8 mouse cellular contexts compared by ENCODE assay signal in the genomic region with DNA sequence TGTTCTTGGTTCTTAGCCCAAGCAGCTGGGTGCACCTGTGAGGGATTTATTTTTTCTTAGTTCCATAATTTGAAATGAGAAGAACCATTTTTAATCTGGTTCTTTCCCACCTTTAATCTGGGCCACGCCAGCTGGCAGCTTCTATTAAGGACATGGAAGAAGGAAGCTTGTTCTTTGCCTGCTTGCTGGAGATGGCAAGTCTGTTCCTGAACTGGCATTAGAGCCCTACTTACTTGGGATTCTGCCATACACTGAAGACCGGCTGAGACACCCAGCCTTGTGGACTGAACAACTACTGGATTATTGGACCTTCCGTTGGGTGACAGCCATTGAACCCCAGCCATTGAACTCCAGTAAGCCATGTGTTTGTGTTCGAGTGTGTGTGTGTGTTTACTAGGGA. TPM values are rescaled to one million over a fixed set of nuclear protein-coding genes. Genes with fewer than 3 reads are reported as not detected.
DNase-seq lines count a peak whose midpoint lies in the region; ATAC-seq and TF ChIP-seq lines count a peak whose summit lies in the region.

No protein-coding gene starts in this region.

- H3K27ac ChIP-seq in intestine, embryonic 14.5 days (ENCODE audit: low read depth): no peak overlapping the region
- H3K27ac ChIP-seq in intestine, postnatal 0 days (ENCODE audit: low read depth, low read length): no peak overlapping the region
- no peak overlapping the region; the same call in 1 of the 2 replicates for H3K27ac ChIP-seq in embryonic facial prominence, embryonic 10.5 days (replicated peaks)
- H3K27ac ChIP-seq in forebrain, embryonic 15.5 days (replicated peaks): no peak overlapping the region
- no peak overlapping the region for H3K27ac ChIP-seq in midbrain, embryonic 12.5 days (replicated peaks)

- no peak for ATAC-seq in intestine, embryonic 14.5 days (replicated peaks; ENCODE audit: low FRiP score, low TSS enrichment, low read depth)
- ATAC-seq in intestine, postnatal 0 days: no peak
- no peak for ATAC-seq in forebrain, embryonic 15.5 days (replicated peaks)
- no peak for ATAC-seq in midbrain, embryonic 12.5 days (ENCODE audit: low FRiP score, low read depth)

- peak overlapping the region; percentile 59 for H3K4me2 ChIP-seq in intestine, embryonic 14.5 days (ENCODE audit: low read length)
- no peak overlapping the region; the same call in 1 of the 2 replicates for H3K4me2 ChIP-seq in intestine, postnatal 0 days (replicated peaks; ENCODE audit: low read depth)
- H3K4me2 ChIP-seq in forebrain, embryonic 15.5 days (replicated peaks): peak overlapping the region; percentile 89; the same call in 1 of the 2 replicates
- peak overlapping the region; percentile 79 for H3K4me2 ChIP-seq in midbrain, embryonic 12.5 days (replicated peaks)

- no peak for DNase-seq in intestine, embryonic 14.5 days (ENCODE audit: low spot score)
- DNase-seq in embryonic facial prominence, embryonic 10.5 days (ENCODE audit: low spot score): no peak
- DNase-seq in left cerebral cortex, adult 8-10 months (ENCODE audit: low spot score in 2 of 2): no peak
- DNase-seq in urinary bladder, adult 18-20 months (ENCODE audit: low spot score in 2 of 2): no peak
- DNase-seq in urinary bladder, postnatal 25 days (ENCODE audit: low spot score): no peak

- peaks cover 12% of the 10 kb centered on the region; the same call in 1 of the 2 replicates for H3K4me1 ChIP-seq in intestine, embryonic 14.5 days (replicated peaks; ENCODE audit: control insufficient read depth, insufficient read depth, low read length)
- peaks cover 3% of the 10 kb centered on the region; the same call in 1 of the 2 replicates for H3K4me1 ChIP-seq in intestine, postnatal 0 days (replicated peaks; ENCODE audit: control insufficient read depth, insufficient read depth, low read length)
- peaks cover 65% of the 10 kb centered on the region for H3K4me1 ChIP-seq in embryonic facial prominence, embryonic 10.5 days
- H3K4me1 ChIP-seq in forebrain, embryonic 15.5 days: peaks cover 50% of the 10 kb centered on the region
- peaks cover 46% of the 10 kb centered on the region for H3K4me1 ChIP-seq in midbrain, embryonic 12.5 days

- no peak overlapping the region for H3K4me3 ChIP-seq in intestine, embryonic 14.5 days (ENCODE audit: low read depth, low read length)
- H3K4me3 ChIP-seq in intestine, postnatal 0 days (ENCODE audit: low read depth, low read length): no peak overlapping the region
- H3K4me3 ChIP-seq in embryonic facial prominence, embryonic 10.5 days: peak overlapping the region; percentile 70; the same call in 1 of the 2 replicates
- no peak overlapping the region for H3K4me3 ChIP-seq in forebrain, embryonic 15.5 days
- no peak overlapping the region for H3K4me3 ChIP-seq in midbrain, embryonic 12.5 days

- no peak overlapping the region for H3K9ac ChIP-seq in intestine, embryonic 14.5 days (ENCODE audit: low read length)
- H3K9ac ChIP-seq in intestine, postnatal 0 days (ENCODE audit: low read depth, low read length): no peak overlapping the region
- no peak overlapping the region for H3K9ac ChIP-seq in forebrain, embryonic 15.5 days (replicated peaks)
- peak overlapping the region; percentile 84; the same call in 1 of the 2 replicates for H3K9ac ChIP-seq in midbrain, embryonic 12.5 days (replicated peaks)

- no peaks in the 10 kb centered on the region for H3K9me3 ChIP-seq in intestine, embryonic 14.5 days (ENCODE audit: control insufficient read depth, low read length)
- H3K9me3 ChIP-seq in intestine, postnatal 0 days (ENCODE audit: control insufficient read depth): no peaks in the 10 kb centered on the region
- H3K9me3 ChIP-seq in embryonic facial prominence, embryonic 10.5 days: no peaks in the 10 kb centered on the region
- H3K9me3 ChIP-seq in forebrain, embryonic 15.5 days: no peaks in the 10 kb centered on the region
- H3K9me3 ChIP-seq in midbrain, embryonic 12.5 days: no peaks in the 10 kb centered on the region

- 90% methylated on average over 4 of the region's 4 CpGs for WGBS in intestine, embryonic 14.5 days
- 91% methylated on average over 4 of the region's 4 CpGs for WGBS in intestine, postnatal 0 days
- 89% methylated on average over 4 of the region's 4 CpGs for WGBS in embryonic facial prominence, embryonic 10.5 days
- WGBS in forebrain, embryonic 15.5 days: 77% methylated on average over 4 of the region's 4 CpGs
- 89% methylated on average over 4 of the region's 4 CpGs for WGBS in midbrain, embryonic 12.5 days

- TF ChIP-seq CTCF in intestine, postnatal 0 days (IDR thresholded peaks at IDR 0.05; ENCODE audit: low read depth): no peak

- no peaks in the 10 kb centered on the region for H3K27me3 ChIP-seq in intestine, embryonic 14.5 days (replicated peaks; ENCODE audit: control insufficient read depth, insufficient read depth, low read length)
- no peaks in the 10 kb centered on the region for H3K27me3 ChIP-seq in intestine, postnatal 0 days (replicated peaks; ENCODE audit: control insufficient read depth, insufficient read depth, low read length)
- H3K27me3 ChIP-seq in embryonic facial prominence, embryonic 10.5 days (replicated peaks; ENCODE audit: low read depth, poor library complexity, severe bottlenecking): no peaks in the 10 kb centered on the region
- H3K27me3 ChIP-seq in forebrain, embryonic 15.5 days: no peaks in the 10 kb centered on the region
- H3K27me3 ChIP-seq in midbrain, embryonic 12.5 days: no peaks in the 10 kb centered on the region

- H3K36me3 ChIP-seq in intestine, embryonic 14.5 days (ENCODE audit: control insufficient read depth, insufficient read depth, low read length): no peaks in the 10 kb centered on the region
- H3K36me3 ChIP-seq in intestine, postnatal 0 days (ENCODE audit: control insufficient read depth, insufficient read depth): no peaks in the 10 kb centered on the region
- H3K36me3 ChIP-seq in embryonic facial prominence, embryonic 10.5 days (replicated peaks): no peaks in the 10 kb centered on the region
- H3K36me3 ChIP-seq in forebrain, embryonic 15.5 days: no peaks in the 10 kb centered on the region
- H3K36me3 ChIP-seq in midbrain, embryonic 12.5 days: no peaks in the 10 kb centered on the region

RNA-seq across cellular contexts. Expression of a gene that starts 1.9 kb away (rescaled TPM):
- polyA plus RNA-seq in intestine, embryonic 14.5 days (2014; fragmentation: Nextera tagmentation; extraction: Ambion mirVana): 7.3 and 7.6 TPM in 2 replicates
- polyA plus RNA-seq in intestine, postnatal 0 days (2015; fragmentation: Nextera tagmentation; extraction: Ambion mirVana): 1.5 and 2.2 TPM in 2 replicates
- polyA plus RNA-seq in embryonic facial prominence, embryonic 10.5 days (2016; fragmentation: Nextera tagmentation; extraction: Ambion mirVana): 6.4 and 7.8 TPM in 2 replicates
- 9.1 and 9.7 TPM in 2 replicates for polyA plus RNA-seq in forebrain, embryonic 15.5 days (2015; fragmentation: Nextera tagmentation; extraction: Ambion mirVana)
- 10.9 and 11.4 TPM in 2 replicates for polyA plus RNA-seq in midbrain, embryonic 12.5 days (2016; fragmentation: Nextera tagmentation; extraction: Ambion mirVana)
- 1 to 10 TPM; 4.9 to 7.1 (median 5.4) TPM for total RNA-seq in left cerebral cortex, adult 8-10 months (2022)

RNA-seq across cellular contexts. Expression of a gene that starts 2.1 kb away (rescaled TPM):
- 7.9 and 9.7 TPM in 2 replicates for polyA plus RNA-seq in intestine, embryonic 14.5 days (2014; fragmentation: Nextera tagmentation; extraction: Ambion mirVana)
- polyA plus RNA-seq in intestine, postnatal 0 days (2015; fragmentation: Nextera tagmentation; extraction: Ambion mirVana): 2.3 and 3.4 TPM in 2 replicates
- polyA plus RNA-seq in embryonic facial prominence, embryonic 10.5 days (2016; fragmentation: Nextera tagmentation; extraction: Ambion mirVana): 11.7 and 12.5 TPM in 2 replicates
- polyA plus RNA-seq in forebrain, embryonic 15.5 days (2015; fragmentation: Nextera tagmentation; extraction: Ambion mirVana): 4.7 and 6.8 TPM in 2 replicates
- 9.0 and 11.6 TPM in 2 replicates for polyA plus RNA-seq in midbrain, embryonic 12.5 days (2016; fragmentation: Nextera tagmentation; extraction: Ambion mirVana)
- 10 to 100 TPM; 26.7 to 37.7 (median 31.8) TPM for total RNA-seq in left cerebral cortex, adult 8-10 months (2022)

RNA-seq across cellular contexts. Expression of a gene that starts 3.1 kb away (rescaled TPM):
- polyA plus RNA-seq in intestine, embryonic 14.5 days (2014; fragmentation: Nextera tagmentation; extraction: Ambion mirVana): 0.74 and 1.3 TPM in 2 replicates
- polyA plus RNA-seq in intestine, postnatal 0 days (2015; fragmentation: Nextera tagmentation; extraction: Ambion mirVana): 0.42 TPM in 1 of 2 replicates, not detected in the other
- 0.92 and 1.4 TPM in 2 replicates for polyA plus RNA-seq in embryonic facial prominence, embryonic 10.5 days (2016; fragmentation: Nextera tagmentation; extraction: Ambion mirVana)
- 0.46 TPM in 1 of 2 replicates, not detected in the other for polyA plus RNA-seq in forebrain, embryonic 15.5 days (2015; fragmentation: Nextera tagmentation; extraction: Ambion mirVana)
- polyA plus RNA-seq in midbrain, embryonic 12.5 days (2016; fragmentation: Nextera tagmentation; extraction: Ambion mirVana): 0.96 and 1.2 TPM in 2 replicates
- 10 to 100 TPM; 11.1 to 15.2 (median 14.1) TPM for total RNA-seq in left cerebral cortex, adult 8-10 months (2022)

RNA-seq across cellular contexts. Expression of a gene that starts 3.3 kb away (rescaled TPM):
- 74.2 and 79.5 TPM in 2 replicates for polyA plus RNA-seq in intestine, embryonic 14.5 days (2014; fragmentation: Nextera tagmentation; extraction: Ambion mirVana)
- 56.4 and 60.7 TPM in 2 replicates for polyA plus RNA-seq in intestine, postnatal 0 days (2015; fragmentation: Nextera tagmentation; extraction: Ambion mirVana)
- polyA plus RNA-seq in embryonic facial prominence, embryonic 10.5 days (2016; fragmentation: Nextera tagmentation; extraction: Ambion mirVana): 76.4 and 80.4 TPM in 2 replicates
- polyA plus RNA-seq in forebrain, embryonic 15.5 days (2015; fragmentation: Nextera tagmentation; extraction: Ambion mirVana): 71.8 and 75.5 TPM in 2 replicates
- 66.9 and 71.6 TPM in 2 replicates for polyA plus RNA-seq in midbrain, embryonic 12.5 days (2016; fragmentation: Nextera tagmentation; extraction: Ambion mirVana)
- 10 to 100 TPM; 14.9 to 20.7 (median 18.3) TPM for total RNA-seq in left cerebral cortex, adult 8-10 months (2022)

RNA-seq across cellular contexts. Expression of a gene that starts 16.2 kb away (rescaled TPM):
- 8.3 and 8.7 TPM in 2 replicates for polyA plus RNA-seq in intestine, embryonic 14.5 days (2014; fragmentation: Nextera tagmentation; extraction: Ambion mirVana)
- polyA plus RNA-seq in intestine, postnatal 0 days (2015; fragmentation: Nextera tagmentation; extraction: Ambion mirVana): 1.1 and 1.5 TPM in 2 replicates
- 4.9 and 6.6 TPM in 2 replicates for polyA plus RNA-seq in embryonic facial prominence, embryonic 10.5 days (2016; fragmentation: Nextera tagmentation; extraction: Ambion mirVana)
- 6.7 and 8.0 TPM in 2 replicates for polyA plus RNA-seq in forebrain, embryonic 15.5 days (2015; fragmentation: Nextera tagmentation; extraction: Ambion mirVana)
- polyA plus RNA-seq in midbrain, embryonic 12.5 days (2016; fragmentation: Nextera tagmentation; extraction: Ambion mirVana): 9.8 and 14.7 TPM in 2 replicates
- 1 to 10 TPM; 1.1 to 4.8 (median 4.3) TPM for total RNA-seq in left cerebral cortex, adult 8-10 months (2022)
